ENCODE assay signal across 10 mouse cellular contexts in the genomic region with DNA sequence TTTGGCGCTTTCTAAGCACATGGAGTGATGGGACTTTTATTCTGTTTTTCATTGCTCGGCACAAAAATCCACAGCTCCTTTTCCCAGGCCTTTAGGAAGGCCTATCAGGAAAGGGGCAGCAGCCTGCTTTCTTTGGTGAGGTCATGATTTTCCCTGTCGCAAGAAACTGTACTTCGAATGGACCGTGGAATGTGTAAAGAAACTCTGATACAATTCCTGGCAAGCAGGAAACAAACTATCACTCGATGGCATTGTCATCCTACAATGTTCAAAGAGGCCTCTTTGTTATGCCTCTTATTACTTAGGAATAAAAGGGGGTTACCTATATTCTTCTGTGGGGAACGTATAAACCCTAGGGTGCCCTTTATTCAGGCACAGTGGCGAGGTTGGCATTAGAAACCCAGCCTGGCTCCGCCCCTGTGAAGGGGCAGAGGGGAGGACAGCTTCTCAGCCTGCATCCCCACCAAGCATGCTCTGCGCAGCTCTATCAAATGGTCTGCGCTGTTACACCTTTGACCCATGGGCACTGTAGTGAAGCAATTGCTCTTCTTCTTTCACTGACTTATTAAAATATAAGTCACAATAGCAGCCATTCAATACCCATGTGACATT.
DNase-seq lines count a peak whose midpoint lies in the region; ATAC-seq and TF ChIP-seq lines count a peak whose summit lies in the region.
"Had no signal": no experiment of that assay in that cellular context is flagged by ENCODE, and none has a peak within 500 bp of the region (broad histone marks: within the 10 kb centered on the region; RNA-seq: fewer than 3 reads in every experiment).

No protein-coding gene starts in this region.

- DNase-seq in cerebellum, postnatal 10 days = peak; percentile 25 to 49
- DNase-seq in cerebellum, adult 8-10 months = no peak
- DNase-seq in lung, adult 2 months = no peak
- DNase-seq in adipocyte (ENCODE audit: low spot score) = no peak
- DNase-seq: right cerebral cortex, postnatal 14 days had no signal

- TF ChIP-seq CTCF in lung, adult 2 months (IDR thresholded peaks at IDR 0.05; ENCODE audit: insufficient read depth, low read length) = no peak

- H3K27ac ChIP-seq in lung, embryonic 16.5 days (ENCODE audit: low read length) = peak overlapping the region; percentile 88
- peak overlapping the region; percentile 68; the same call in 1 of the 2 replicates for H3K27ac ChIP-seq in intestine, embryonic 16.5 days (ENCODE audit: low read length)
- H3K27ac ChIP-seq in stomach, embryonic 15.5 days = peak overlapping the region; percentile 88

- TF ChIP-seq POLR2A in lung, adult 2 months (IDR thresholded peaks at IDR 0.05; ENCODE audit: borderline replicate concordance, extremely low read depth, low read depth, low read length) = no peak

- ATAC-seq in lung, embryonic 16.5 days (ENCODE audit: low read depth) = peak; percentile 10
- ATAC-seq in intestine, embryonic 16.5 days = no peak
- peak; percentile 13; the same call in 1 of the 2 replicates for ATAC-seq in stomach, embryonic 15.5 days (ENCODE audit: insufficient read depth, low FRiP score, low read depth)
- ATAC-seq in inflammation-experienced regulatory T-cells, adult 6 months = no peak

- H3K4me3 ChIP-seq in lung, embryonic 16.5 days (ENCODE audit: low read length) = no peak overlapping the region
- H3K4me3 ChIP-seq in lung, adult 2 months (replicated peaks; ENCODE audit: extremely low read depth, low read depth, low read length) = no peak overlapping the region
- H3K4me3 ChIP-seq in intestine, embryonic 16.5 days (ENCODE audit: low read length) = no peak overlapping the region
- H3K4me3 ChIP-seq in stomach, embryonic 15.5 days (replicated peaks) = no peak overlapping the region
- H3K4me3 ChIP-seq: megakaryocyte, embryonic 14.5 days had no signal

- H3K9me3 ChIP-seq in lung, embryonic 16.5 days (ENCODE audit: control insufficient read depth, low read length) = no peaks in the 10 kb centered on the region
- H3K9me3 ChIP-seq in intestine, embryonic 16.5 days (ENCODE audit: control insufficient read depth, low read length) = no peaks in the 10 kb centered on the region
- H3K9me3 ChIP-seq in stomach, embryonic 15.5 days = no peaks in the 10 kb centered on the region
- H3K9me3 ChIP-seq: megakaryocyte, embryonic 14.5 days had no signal

- 36% methylated on average over 11 of the region's 11 CpGs for WGBS in lung, embryonic 16.5 days
- 48% methylated on average over 11 of the region's 11 CpGs for WGBS in lung, adult 2 months
- WGBS in intestine, embryonic 16.5 days = 53% methylated on average over 11 of the region's 11 CpGs
- 50% methylated on average over 11 of the region's 11 CpGs for WGBS in stomach, embryonic 15.5 days

- peaks cover 15% of the 10 kb centered on the region for H3K4me1 ChIP-seq in lung, embryonic 16.5 days (replicated peaks; ENCODE audit: control insufficient read depth, insufficient read depth, low read length)
- H3K4me1 ChIP-seq in lung, adult 2 months (ENCODE audit: control insufficient read depth, insufficient read depth, low read length) = peaks cover 2% of the 10 kb centered on the region; the same call in 1 of the 2 replicates
- peaks cover 11% of the 10 kb centered on the region for H3K4me1 ChIP-seq in intestine, embryonic 16.5 days (ENCODE audit: control insufficient read depth, insufficient read depth, low read length)
- H3K4me1 ChIP-seq in stomach, embryonic 15.5 days = peaks cover 19% of the 10 kb centered on the region

- H3K9ac ChIP-seq in lung, embryonic 16.5 days (ENCODE audit: low read length) = no peak overlapping the region
- H3K9ac ChIP-seq in intestine, embryonic 16.5 days (ENCODE audit: low read depth, low read length) = no peak overlapping the region
- no peak overlapping the region for H3K9ac ChIP-seq in stomach, embryonic 15.5 days

- peak overlapping the region; percentile 6; the same call in 1 of the 2 replicates for H3K4me2 ChIP-seq in lung, embryonic 16.5 days (ENCODE audit: low read depth, low read length)
- H3K4me2 ChIP-seq in intestine, embryonic 16.5 days (ENCODE audit: low read depth, low read length) = no peak overlapping the region
- 0 out of 2 replicates have a peak overlapping the region, but pooled peaks have one; percentile 38 for H3K4me2 ChIP-seq in stomach, embryonic 15.5 days

- no peaks in the 10 kb centered on the region for H3K36me3 ChIP-seq in lung, embryonic 16.5 days (ENCODE audit: control insufficient read depth, insufficient read depth, low read length)
- H3K36me3 ChIP-seq in intestine, embryonic 16.5 days (ENCODE audit: control insufficient read depth, insufficient read depth, low read length) = no peaks in the 10 kb centered on the region
- no peaks in the 10 kb centered on the region for H3K36me3 ChIP-seq in stomach, embryonic 15.5 days

- no peaks in the 10 kb centered on the region for H3K27me3 ChIP-seq in lung, embryonic 16.5 days (ENCODE audit: control insufficient read depth, insufficient read depth, low read depth, low read length)
- no peaks in the 10 kb centered on the region; the same call in 1 of the 2 replicates for H3K27me3 ChIP-seq in intestine, embryonic 16.5 days (replicated peaks; ENCODE audit: control insufficient read depth, insufficient read depth, low read length)
- H3K27me3 ChIP-seq in stomach, embryonic 15.5 days (replicated peaks) = no peaks in the 10 kb centered on the region

Comparison
In these comparisons a context has a peak if more than half of its experiments do, and no peak if none do; other contexts are left out.
1. DNase-seq: peak in cerebellum, postnatal 10 days (2 of 2); none in cerebellum, adult 8-10 months (single experiment), lung, adult 2 months (single experiment) and adipocyte (single experiment).
2. ATAC-seq: peak in lung, embryonic 16.5 days (single experiment) and stomach, embryonic 15.5 days (single experiment); none in intestine, embryonic 16.5 days (single experiment) and inflammation-experienced regulatory T-cells, adult 6 months (single experiment).
3. Peak in every context shown above with its lines, with median percentiles within 50 percentile points of each other: H3K27ac ChIP-seq.